Mouse (Mus musculus) kidney, adult 8-10 months (tissue): ENCODE results near the gene Cnpy1.

ENCODE experiments used
- DNase-seq, 2 experiments: peaks; one replicate each; pipeline ENCODE4 v3.0.0; 2022

The Cnpy1 gene

DNA sequence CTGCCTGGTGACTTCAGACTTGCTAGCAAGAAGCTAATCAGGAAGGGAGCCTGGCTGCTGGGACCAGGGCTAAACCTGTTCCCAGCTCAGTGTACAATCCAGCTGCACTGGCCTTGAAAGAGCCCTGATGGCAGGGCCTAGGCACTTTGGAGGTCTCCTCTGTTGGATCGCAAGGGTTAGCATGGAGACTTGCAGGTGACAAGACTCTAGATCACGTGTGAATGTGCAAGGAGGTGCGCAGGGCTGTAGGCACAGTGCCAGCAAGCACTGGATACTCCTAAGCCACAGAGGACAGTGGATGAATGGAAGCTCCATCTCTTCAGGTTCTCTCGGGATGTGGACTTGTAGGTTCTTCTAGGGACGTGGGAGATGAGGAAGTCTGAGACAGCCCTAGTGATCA lies 6.7 kb downstream of the Cnpy1 start:
- DNase-seq: no peak

DNA sequence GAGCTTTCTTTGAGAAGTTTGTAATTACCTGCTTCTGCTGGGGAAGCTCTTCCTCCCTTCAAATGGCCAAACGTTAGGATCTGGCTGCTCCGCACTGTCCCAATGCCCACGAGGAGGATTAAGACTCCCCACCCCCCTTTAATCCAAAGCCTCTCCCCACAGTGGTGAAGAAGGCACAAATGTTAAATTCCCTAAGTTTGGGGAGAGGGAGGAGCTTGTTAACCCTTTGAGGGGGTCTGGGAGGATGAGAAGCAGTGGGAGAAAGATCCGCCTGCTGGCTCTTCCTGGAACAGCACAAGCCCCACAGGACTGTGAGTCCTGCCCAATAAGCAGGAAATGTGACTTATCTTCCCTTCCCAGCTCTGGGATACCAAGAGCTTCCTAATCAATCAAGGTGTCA lies 7.5 kb downstream of the Cnpy1 start:
- DNase-seq: no peak

DNA sequence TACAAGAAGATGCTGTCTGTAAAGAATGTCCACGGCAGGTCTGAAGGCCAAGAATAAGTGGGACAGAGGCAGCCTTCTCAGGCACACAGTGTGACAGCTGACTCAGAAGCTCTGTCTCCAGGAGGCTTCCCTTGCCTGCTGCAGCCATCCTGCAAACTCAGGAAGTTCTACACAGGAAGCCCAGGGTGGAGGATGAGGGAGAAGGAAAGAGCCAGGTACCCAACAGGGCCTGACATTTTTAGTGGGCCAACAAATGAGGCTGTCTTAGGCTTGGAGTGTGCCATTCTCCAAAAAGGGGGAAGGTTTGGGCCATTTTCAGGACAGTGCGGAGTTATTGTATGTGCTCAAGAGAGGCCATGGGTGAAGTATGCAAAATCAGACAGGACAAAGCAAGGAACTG lies 7.9 kb downstream of the Cnpy1 start:
- DNase-seq: no peak

DNA sequence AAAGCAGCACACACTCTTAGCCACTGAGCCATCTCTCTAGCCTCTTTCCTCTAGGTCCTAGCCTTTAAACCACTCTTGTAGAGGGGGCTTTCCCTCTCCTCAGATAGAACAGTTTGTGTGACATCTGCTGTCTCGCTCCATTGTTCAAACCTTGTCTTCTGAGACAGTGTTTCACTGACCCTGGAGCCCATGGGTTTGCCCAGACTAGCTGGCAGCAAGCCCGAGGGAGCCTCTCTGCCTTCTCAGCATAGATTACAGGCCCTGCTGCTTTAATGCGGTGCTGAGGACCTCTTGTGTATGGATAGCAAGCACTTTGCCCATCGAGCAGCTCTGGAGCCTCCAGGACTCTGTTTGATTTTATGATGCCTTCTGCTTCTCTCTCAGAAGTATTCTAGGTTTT lies 8.6 kb downstream of the Cnpy1 start:
- DNase-seq: no peak

DNA sequence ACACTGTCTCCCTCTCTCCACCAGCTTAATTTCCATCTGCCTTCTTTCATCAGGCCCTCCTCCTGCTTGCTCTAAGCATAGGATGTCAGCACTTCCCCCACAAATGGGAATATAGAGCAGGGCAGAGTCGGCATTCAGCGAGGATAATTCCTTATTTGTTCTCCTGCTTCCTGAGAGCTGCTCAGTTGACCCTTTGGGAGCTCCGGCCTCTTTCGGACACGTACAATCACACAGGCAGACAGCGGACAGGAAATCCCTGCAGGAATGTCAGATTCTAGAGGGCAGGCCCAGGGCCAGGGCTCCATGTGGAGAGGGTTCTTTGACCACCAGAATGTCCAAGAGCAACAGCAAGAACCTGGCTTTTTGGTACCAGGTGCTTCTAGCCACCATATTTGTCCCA lies 9.5 kb downstream of the Cnpy1 start:
- DNase-seq: no peak

DNA sequence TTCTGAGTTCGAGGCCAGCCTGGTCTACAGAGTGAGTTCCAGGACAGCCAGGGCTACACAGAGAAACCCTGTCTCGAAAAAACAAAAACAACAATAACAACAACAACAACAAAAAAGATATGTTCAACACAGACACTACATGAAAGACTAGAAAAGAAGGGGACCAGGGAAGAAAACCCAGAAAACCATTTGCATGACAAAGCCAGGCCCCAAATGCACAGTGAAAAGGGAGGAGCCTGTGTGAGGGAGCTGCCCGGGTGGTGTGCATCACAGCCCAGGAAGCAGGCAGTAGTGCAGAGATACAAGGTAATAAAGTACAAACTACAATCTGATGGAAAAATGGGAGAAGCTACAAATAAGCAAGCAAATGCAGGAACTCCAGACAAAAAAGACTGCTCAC lies 13.5 kb downstream of the Cnpy1 start:
- no peak for DNase-seq

DNA sequence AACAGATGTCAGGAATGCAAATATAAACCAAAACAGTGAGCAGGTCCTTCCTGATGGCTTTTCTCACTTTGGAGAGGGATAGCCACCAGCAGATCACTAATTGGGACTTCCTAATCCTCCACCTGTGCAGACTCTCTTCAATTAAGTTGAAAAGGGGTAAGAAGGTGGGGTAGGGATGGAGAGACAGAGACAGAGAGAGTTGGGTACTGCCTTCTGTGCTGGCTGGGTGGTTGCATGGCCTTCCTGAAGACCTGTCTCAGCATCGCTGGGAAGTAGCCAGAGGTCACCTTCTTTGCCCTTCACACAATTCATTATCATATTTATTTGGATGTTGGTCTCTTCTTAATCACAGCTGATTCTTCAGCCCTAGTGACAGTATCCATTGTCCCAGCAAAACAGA lies 26.0 kb downstream of the Cnpy1 start:
- no peak for DNase-seq

DNA sequence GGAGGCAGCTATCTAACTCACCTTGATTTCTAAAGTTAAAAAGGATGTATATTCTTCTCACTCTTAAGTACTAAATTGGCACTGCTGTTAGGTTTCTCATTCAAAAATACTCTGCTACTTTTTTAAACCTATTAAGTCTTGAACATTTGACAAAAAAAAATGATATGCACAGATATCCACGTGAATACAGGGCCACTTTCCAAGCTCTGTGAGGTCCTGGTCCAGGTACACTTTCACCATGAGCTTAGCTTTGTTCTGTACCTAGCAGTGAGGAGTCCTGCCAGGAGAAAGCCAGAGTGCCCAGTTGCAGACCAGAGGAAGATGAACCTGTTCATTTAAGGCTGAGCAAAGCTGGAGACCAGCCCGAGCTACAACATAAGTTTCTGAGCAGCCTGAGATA lies 32.2 kb downstream of the Cnpy1 start:
- no peak for DNase-seq

DNA sequence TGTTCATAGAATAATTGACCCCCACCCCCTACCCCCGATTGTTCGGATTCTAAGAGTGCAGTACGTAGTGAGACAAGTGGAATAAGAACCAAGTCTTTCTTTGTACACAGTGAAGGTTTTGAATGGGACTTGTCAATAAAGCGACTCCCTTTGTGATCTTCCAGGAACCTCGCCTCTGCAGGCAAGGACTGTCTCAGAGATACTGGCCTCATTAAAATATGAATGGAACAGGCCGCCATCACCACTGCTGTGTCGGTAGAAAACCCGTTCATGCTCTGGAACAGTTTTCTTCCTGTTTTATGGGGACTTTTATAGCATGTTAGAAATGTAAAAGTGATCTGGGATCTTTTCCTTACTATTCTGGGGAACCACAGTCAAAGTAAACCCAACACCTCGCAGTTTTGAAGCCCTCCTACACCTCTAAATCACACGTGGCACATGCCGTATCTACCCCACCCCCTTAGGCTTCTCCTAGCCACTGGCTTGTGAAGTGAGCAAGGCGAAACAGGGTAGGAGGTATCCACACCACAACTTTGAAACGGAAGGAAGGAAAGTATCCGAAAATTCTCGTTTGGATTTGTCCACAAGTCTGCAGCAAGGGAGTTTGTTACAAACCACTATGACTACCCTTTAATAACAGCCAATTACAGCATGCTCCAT lies 33.8 kb downstream of the Cnpy1 start:
- no peak for DNase-seq

DNA sequence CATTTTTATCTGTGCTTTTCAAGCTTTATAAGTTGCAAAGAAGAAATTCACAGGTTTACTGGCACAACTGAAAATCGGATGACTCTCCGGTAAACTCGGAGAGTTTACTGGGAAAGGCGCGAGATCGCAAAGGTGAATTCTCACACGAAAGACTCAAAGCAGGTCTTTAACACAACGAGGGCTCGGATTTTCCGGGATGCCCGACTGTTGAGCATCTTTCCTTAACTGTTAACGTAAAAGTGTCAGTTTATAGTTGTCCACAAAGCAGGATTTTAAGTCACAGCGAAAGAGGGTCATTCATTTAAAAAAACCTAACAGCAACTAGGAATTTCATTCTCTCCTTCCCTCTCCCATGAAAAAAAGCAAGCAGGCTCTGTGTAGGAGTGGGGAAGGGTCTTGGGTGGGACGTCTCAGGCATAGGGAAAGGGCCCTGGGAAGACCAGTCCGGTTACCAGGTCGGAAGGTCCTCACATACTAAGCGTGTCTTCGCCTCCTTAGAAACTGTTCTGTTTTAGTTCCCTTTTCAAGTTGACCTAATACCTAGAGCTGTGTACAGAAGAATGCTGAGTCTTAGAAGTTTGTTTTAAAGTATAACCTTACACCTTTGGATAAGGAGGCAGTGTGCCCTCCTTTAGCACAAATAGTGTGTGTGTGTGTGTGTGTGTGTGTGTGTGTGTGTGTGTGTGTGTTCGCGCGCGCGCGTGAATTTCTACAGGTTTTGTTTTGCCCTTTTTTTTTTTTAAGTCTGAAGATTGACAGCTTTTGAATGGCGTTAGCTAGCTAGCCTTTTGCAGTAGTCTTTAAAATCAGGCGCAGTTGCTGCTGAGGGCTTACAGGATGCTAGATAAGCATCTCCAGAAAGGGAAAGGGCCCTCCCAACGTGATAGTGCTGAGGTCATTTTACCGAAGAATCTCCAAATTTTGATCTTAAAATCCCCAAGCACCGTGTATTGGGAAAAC lies 34.7 kb downstream of the Cnpy1 start:
- no peak for DNase-seq

DNA sequence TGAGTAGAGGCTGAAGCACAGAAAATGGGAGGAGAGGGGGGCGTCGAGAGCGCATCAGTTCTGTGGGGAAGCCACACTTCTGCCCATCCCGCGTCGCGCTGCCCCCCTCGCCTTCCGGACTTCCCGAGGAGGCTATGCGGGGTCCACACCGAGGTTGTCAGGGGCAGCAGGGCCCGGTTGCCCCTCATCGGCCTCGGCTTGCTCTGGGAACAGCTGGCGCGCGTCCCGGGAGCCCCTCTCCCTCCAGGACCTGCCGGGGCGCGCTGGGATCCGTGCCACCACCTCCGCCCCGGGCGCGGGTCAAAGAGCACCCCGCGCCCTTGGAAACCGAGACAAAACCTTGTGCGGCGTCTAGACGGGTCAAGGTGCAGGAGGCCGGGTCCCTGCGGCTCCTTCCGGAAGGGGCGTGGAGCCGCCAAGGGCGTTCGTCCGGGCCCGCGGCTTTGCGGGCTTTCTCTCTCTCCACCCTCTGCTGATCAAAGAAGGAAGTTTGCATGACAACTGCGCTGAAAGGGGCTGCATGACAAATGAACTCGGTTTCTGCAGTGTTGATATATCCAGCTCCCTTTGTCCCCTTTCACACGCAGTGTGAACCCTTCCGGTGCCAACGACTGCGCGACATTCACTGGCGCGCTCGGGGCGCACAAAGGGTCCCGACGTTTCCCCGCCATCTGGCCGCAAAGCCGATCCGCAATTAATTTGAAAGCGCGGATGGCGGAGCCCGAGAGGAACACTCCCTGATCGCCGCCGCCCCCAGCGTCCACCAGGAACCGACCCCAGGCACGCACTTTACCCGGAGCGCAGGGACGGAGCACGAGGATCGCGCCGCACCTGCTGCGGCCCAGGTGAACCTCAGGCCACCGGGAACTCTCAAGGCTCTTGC lies 35.8 kb downstream of the Cnpy1 start:
- DNase-seq: peak; percentile 14 to 31

DNA sequence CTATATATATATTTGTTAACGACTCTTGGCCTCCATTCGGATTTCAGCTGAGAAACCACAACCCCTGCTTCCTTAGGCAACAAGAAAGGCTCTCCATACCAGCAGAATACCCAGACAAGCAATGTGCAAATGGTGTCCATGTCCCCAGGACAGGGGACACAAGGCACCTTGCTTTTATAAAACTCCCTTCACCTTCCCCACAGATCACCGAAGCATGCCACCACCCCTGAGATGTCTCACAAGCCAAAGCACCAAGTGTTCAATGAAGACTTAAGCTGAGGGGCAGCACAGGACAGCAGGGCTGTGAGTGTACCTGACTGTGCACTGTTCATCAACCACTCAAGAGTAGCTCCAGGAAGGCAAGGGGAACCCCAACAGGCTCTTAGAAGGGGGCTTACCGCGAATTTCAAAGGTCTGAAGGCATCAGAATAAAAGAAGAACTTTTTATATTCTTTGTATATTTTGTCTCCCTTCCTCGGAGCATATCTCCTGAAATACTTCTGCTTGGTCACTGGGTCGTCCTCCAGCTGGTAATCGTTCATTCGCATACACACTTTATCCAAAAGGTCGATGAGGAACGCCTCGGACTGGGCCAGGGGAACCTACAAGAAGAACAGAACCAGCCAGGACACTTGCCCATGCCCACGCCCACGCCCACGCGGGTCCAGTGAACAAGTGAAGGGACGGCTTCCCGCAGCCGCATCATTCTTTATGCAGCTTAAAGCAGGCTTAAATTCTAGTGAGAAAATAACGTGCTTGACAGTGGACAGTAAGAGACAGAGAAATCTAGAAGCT lies 36.7 kb downstream of the Cnpy1 start:
- DNase-seq: no peak

DNA sequence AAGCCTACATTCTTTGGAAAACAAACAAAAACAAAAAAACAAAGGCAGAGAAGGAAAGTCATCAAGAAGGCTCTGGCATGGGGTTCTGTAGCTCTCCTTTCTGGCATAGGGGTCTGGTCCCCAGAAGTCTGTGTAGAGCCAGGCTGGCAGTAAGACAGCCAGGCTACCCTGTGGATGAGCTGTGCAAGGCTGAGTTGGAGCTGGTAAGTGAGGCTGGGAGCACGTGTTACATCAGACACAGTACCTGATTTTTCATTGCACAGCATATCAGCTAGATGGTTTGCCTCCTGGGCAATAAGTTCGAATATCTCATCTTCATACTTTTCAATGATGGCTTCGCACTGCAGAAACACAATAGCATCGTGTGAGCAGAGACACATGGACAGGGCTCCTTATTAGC lies 38.6 kb downstream of the Cnpy1 start:
- DNase-seq: no peak

DNA sequence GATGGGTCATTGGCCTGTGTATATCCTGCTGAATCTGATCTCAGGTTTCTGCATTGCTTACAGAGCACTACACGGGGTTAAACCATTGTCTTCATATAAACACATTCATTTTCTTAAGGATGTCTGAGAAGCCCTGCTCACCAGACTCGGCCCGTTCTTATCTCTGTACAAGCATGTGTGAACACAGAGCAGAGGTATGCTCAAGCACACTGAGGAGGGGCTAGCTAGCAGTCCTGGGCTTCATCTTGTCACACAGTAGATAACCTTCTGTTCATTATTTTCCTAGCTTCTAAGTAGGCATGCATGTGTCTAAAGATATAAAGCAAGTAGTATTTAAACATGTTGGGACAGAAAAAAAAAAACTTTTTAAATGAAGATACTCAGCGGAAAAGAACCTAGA lies 39.2 kb downstream of the Cnpy1 start:
- no peak for DNase-seq

DNA sequence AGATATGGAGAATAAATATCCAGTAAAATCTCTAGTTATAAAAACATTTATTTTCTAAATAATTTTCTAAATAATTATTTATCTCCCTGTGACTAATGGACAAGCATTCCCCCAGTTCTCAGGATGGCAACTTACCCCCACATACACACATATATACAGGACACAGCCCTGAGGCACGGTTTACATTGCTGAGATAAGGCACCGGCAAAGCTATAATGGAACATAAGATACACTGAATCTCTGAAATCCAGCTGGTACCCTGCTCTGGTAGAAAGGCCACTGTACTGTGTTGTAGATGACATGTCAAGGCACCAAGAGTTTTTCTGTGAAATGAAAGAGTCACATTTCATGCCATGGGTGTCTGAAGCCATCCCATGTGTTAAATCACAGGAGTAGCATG lies 40.9 kb downstream of the Cnpy1 start:
- DNase-seq: no peak

DNA sequence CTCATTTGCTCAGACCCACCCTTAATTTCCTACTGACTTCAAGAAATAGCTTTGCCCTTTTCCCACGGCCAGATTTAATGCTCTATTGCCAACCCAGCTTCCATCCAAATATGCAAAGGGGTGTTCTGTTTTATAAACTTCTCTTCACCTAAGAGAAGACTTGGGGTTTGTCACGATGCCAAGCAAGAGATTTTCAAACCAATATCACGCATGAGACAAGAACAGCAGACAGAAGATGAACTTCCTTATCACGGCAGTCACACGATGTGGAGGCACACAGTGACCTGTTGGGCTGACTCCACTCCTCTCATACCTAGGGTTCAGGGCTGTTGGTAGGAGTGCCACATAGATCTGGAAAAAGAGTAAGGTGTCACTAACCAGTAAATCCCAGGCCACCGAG lies 42.5 kb downstream of the Cnpy1 start:
- DNase-seq: no peak

DNA sequence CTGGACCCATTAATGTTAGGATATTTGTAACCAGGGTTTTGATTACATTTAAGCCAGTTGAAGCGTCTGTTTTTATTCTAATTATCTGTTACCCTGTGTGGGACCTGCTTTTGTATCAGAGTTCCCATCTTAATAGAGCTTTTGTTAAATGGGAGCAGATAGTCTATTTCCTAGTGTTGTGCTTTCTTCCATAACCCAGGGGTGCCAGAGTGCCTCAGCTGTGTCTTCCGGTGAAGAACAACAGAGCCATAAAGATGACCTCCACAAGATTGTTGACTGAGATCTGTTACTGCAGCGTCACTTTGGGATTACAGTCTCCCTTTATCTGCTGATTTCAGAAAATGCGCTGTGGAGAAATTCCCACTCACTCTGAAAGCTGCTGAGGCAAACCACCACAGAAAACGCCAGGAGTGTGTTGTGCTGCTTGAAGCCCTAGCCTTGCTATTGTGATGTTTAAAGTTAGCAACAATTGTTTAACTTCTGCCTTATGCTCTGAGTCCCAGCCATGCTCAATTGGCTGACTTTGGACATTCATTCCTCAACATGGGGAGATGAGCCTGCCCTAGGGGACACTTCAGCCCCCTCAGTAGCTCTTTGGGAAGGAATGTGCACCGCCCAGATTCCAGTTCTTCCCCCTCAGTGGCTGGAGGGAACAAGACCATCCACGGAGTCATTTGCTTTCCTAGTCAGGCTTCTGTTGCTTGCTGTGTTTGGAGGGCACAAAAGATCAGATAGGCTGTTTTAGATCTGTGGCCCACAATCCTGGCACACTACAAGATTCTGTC lies 46.3 kb downstream of the Cnpy1 start:
- no peak for DNase-seq

DNA sequence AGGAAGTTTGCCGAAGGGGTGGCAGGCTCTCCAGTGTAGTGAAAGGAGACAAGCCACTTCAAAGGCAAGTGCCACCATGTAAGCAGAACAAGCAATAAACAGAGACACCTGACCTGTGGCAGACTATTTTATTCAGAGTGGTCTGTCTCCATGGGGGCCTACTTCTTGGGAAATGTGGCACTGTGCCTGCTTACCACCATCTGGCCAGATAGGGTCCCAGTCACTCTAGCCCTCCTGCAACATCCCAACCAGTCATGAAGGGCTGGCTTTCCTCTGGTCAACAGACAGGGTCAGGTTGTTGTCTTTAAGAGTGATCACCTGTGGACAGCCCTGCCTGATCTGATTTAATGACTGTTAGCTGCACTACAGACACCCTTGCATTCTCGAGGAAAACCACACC lies 50.1 kb downstream of the Cnpy1 start:
- no peak for DNase-seq

DNA sequence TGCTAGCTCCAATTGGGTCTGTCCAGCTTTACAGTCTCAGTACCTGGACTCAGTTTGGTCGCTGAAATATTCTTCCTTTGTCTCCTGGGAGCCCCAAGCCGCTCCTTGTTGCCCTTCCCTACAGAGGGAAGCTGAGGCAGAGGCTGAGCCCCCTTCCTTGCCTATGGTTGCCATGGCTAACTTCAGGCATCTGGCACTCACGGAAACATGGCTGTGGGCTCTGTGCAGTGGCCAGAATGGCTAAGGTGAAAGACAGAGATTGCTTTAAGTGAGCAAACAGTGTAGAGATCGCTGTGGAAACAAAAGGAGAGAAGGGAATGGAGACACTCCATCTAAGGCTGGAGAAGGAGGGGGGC lies 53.5 kb downstream of the Cnpy1 start:
- no peak for DNase-seq

DNA sequence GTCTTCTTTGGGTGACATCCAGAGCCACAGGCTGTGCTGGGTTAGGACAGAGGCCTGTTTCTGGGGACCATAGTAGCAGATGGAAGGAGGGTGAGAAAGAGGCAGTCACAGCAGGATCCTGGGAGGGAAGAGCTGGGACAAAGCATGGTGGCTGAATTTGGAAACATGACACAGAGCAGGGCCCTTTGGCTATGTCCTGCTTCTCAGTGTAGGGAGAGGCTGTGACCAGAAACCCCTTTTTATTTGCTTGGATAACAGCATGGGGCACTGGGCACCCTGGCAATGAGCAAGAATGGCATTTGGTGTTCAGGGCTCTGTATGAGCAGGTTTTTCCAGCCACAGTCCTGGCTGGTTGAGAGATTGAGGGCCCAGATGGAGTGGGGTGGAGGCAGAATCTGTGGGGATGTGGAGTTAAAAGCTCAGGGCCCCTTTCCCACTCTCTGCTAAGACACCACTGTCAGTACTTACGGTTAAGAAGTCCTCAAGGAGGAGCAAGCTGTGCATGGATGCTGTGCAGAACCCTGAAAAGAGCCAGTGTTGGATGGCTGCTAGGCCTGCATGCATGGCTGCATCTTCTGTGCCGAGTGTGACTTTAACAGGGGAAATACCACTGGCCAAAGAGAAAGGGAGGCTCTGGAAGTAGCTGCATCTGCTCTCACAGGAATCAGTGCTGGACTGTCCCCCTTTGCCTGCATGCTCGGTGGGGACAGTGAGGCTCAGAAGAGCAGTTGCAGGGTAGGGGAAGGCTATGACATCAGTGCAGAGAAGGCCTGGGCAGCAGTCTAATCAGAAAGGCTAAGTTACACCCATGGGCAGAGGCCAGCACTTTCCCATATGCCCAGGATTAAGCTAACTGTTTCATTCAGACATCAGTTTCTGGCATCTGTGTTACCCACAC lies 54.2 kb downstream of the Cnpy1 start:
- no peak for DNase-seq
